Mouse (Mus musculus): ENCODE results near the gene Gas2l1. TPM values are rescaled to one million over a fixed set of nuclear protein-coding genes. Genes with fewer than 3 reads are reported as not detected.
"Not testable (repeated sequence)": the region's sequence is repeated elsewhere in the genome, so short reads cannot be mapped to it uniquely, and the experiment has no call there.

The Gas2l1 gene
- polyA plus RNA-seq, 1 experiment from 2014 or later, result 20.2 TPM

- peaks cover 10% of the 10 kb centered on the region for H3K36me3 ChIP-seq
- H3K4me3 ChIP-seq, result peak overlapping the region; percentile 100
- H3K4me2 ChIP-seq, result peak overlapping the region; percentile 94
- no peaks in the 10 kb centered on the region for H3K9me3 ChIP-seq
- ATAC-seq (ENCODE audit: low FRiP score), result no peak
- H3K27ac ChIP-seq, result no peak overlapping the region
- peaks cover 39% of the 10 kb centered on the region for H3K4me1 ChIP-seq (replicated peaks)
- WGBS, result 73% methylated on average over 8 of the region's 8 CpGs
- peak overlapping the region; percentile 99; the same call in 1 of the 2 replicates for H3K9ac ChIP-seq
- H3K27me3 ChIP-seq, result no peaks in the 10 kb centered on the region
These were observed 31.4 kb upstream of the Gas2l1 start for GRCm38 (mm10) chr11:5096480-5097020.

- no peak overlapping the region for H3K4me3 ChIP-seq
- no peak for ATAC-seq (ENCODE audit: low FRiP score)
- WGBS, result 83% methylated on average over 5 of the region's 5 CpGs
These were observed 30.8 kb upstream of the Gas2l1 start for GRCm38 (mm10) chr11:5095877-5096276.

DNA sequence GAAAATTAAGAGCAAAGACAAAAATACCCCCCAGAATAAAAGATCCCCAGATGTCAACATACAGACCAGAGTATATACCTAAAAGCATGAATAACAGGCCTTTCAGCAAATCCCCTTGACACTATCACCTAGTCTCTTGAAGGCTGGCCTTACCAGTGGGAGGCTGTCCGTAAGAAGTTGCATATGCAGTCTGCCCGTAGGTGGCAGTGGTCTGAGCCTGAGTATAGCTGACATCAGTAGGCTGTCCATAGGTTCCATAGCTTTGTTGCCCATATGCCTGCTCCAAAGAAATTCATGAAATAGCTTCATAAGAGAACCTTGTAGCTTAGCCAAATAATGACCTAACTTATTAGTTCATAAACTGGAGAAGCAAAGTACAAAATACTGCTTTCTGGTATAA, 26.6 kb upstream of the Gas2l1 start:
- Histone ChIP-seq H3K4me3 (no peak overlapping the region), H3K9ac (no peak overlapping the region), H3K4me2 (no peak overlapping the region), H3K36me3 (peaks cover 54% of the 10 kb centered on the region), H3K4me1 (replicated peaks) (peaks cover 13% of the 10 kb centered on the region), H3K27ac (no peak overlapping the region), H3K9me3 (no peaks in the 10 kb centered on the region), H3K27me3 (no peaks in the 10 kb centered on the region)
- WGBS, result 38% methylated on average over 2 of the region's 2 CpGs
- ATAC-seq (ENCODE audit: low FRiP score), result no peak

More at GRCm38 (mm10) chr11:5095877-5096276, 30.8 kb upstream of the Gas2l1 start:
- H3K27ac ChIP-seq, result no peak overlapping the region
- no peaks in the 10 kb centered on the region for H3K9me3 ChIP-seq
- H3K4me2 ChIP-seq, result peak overlapping the region; percentile 2; the same call in 1 of the 2 replicates
- H3K9ac ChIP-seq, result peak overlapping the region; percentile 10; the same call in 1 of the 2 replicates
- peaks cover 33% of the 10 kb centered on the region for H3K4me1 ChIP-seq (replicated peaks)
- H3K36me3 ChIP-seq, result peaks cover 16% of the 10 kb centered on the region
- no peaks in the 10 kb centered on the region for H3K27me3 ChIP-seq

- no peak overlapping the region for H3K9ac ChIP-seq
- no peak overlapping the region for H3K27ac ChIP-seq
- no peaks in the 10 kb centered on the region for H3K9me3 ChIP-seq
- no peaks in the 10 kb centered on the region for H3K4me1 ChIP-seq (replicated peaks)
- no peaks in the 10 kb centered on the region for H3K27me3 ChIP-seq
- H3K4me3 ChIP-seq, result no peak overlapping the region
- no peak for ATAC-seq (ENCODE audit: low FRiP score)
- no peak overlapping the region for H3K4me2 ChIP-seq
- WGBS, result 100% methylated on average over 1 of the region's 1 CpGs
- H3K36me3 ChIP-seq, result peaks cover 79% of the 10 kb centered on the region
These were observed 24.0 kb upstream of the Gas2l1 start for GRCm38 (mm10) chr11:5089147-5089546.

DNA sequence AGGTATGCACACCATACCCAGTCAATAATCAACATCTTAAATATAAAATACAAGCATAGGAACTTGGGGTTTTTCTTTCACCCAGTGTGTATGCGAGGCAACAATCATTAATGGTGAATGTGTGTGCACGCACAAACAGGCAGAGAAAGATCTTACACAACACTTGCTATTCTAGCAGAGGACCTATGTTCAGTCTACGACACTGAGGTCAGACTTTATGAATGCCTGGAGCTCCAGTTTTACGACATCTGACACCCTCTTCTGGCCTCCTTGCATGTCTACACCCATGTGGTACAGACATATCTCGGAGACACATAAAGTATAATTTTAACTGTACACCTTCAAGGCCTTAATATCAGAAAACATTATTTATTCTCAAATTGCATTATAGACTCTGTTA, 11.7 kb upstream of the Gas2l1 start:
- not testable (repeated sequence) for H3K4me1 ChIP-seq (replicated peaks); H3K9me3 ChIP-seq; H3K9ac ChIP-seq; H3K4me2 ChIP-seq; H3K27me3 ChIP-seq; ATAC-seq (ENCODE audit: low FRiP score); H3K27ac ChIP-seq; H3K4me3 ChIP-seq
- 87% methylated on average over 4 of the region's 5 CpGs for WGBS
- peaks cover 80% of the 10 kb centered on the region for H3K36me3 ChIP-seq

DNA sequence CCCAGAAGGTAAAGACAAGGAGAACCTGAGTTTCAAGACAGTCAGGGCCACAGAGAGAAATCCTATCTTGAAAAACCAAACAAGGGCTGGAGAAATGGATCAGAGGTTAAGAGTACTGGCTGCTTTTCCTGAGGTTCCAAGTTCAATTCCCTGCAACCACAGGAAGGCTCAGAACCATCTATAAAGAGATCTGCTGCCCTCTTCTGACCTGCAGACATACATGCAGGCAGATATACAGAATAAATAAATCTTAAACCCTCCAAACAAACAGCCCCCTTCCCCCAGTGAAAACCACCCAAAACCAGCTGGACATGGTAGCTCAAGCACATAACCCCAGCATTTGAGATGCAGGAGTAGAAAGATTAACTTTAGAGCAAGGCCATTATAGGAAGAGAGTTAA, 10.6 kb upstream of the Gas2l1 start:
- Histone ChIP-seq H3K9ac (no peak overlapping the region), H3K27me3 (no peaks in the 10 kb centered on the region), H3K27ac (no peak overlapping the region), H3K4me2 (no peak overlapping the region), H3K36me3 (peaks cover 84% of the 10 kb centered on the region), H3K4me3 (no peak overlapping the region), H3K9me3 (no peaks in the 10 kb centered on the region), H3K4me1 (replicated peaks) (no peaks in the 10 kb centered on the region)
- ATAC-seq (ENCODE audit: low FRiP score), result no peak

- H3K27ac ChIP-seq, result no peak overlapping the region
- ATAC-seq (ENCODE audit: low FRiP score), result no peak
- no peak overlapping the region for H3K9ac ChIP-seq
- no peak overlapping the region for H3K4me3 ChIP-seq
- H3K4me2 ChIP-seq, result no peak overlapping the region
- H3K9me3 ChIP-seq, result no peaks in the 10 kb centered on the region
- WGBS, result 74% methylated on average over 4 of the region's 4 CpGs
- H3K36me3 ChIP-seq, result peaks cover 85% of the 10 kb centered on the region
- H3K4me1 ChIP-seq (replicated peaks), result no peaks in the 10 kb centered on the region
- H3K27me3 ChIP-seq, result no peaks in the 10 kb centered on the region
These were observed 9.8 kb upstream of the Gas2l1 start for GRCm38 (mm10) chr11:5074882-5075281.

- H3K4me3 ChIP-seq, result no peak overlapping the region
- peaks cover 56% of the 10 kb centered on the region for H3K36me3 ChIP-seq
- 80% methylated on average over 9 of the region's 9 CpGs for WGBS
- peaks cover 16% of the 10 kb centered on the region for H3K27me3 ChIP-seq
- peaks cover 16% of the 10 kb centered on the region for H3K4me1 ChIP-seq (replicated peaks)
- H3K9ac ChIP-seq, result no peak overlapping the region
- no peaks in the 10 kb centered on the region for H3K9me3 ChIP-seq
- ATAC-seq (ENCODE audit: low FRiP score), result no peak
- no peak overlapping the region for H3K27ac ChIP-seq
- no peak overlapping the region for H3K4me2 ChIP-seq
These were observed 3.2 kb upstream of the Gas2l1 start for GRCm38 (mm10) chr11:5068126-5068971.

GRCm38 (mm10) chr11:5067063-5067462, 1.9 kb upstream of the Gas2l1 start:
- peaks cover 29% of the 10 kb centered on the region for H3K27me3 ChIP-seq
- no peak overlapping the region for H3K4me2 ChIP-seq
- H3K36me3 ChIP-seq, result peaks cover 43% of the 10 kb centered on the region
- ATAC-seq (ENCODE audit: low FRiP score), result no peak
- H3K9me3 ChIP-seq, result no peaks in the 10 kb centered on the region
- no peak overlapping the region for H3K4me3 ChIP-seq
- no peak overlapping the region for H3K9ac ChIP-seq
- H3K27ac ChIP-seq, result no peak overlapping the region
- peaks cover 28% of the 10 kb centered on the region for H3K4me1 ChIP-seq (replicated peaks)

- Histone ChIP-seq H3K4me2 (peak overlapping the region; percentile 91), H3K9ac (peak overlapping the region; percentile 87), H3K4me1 (replicated peaks) (peaks cover 46% of the 10 kb centered on the region), H3K9me3 (no peaks in the 10 kb centered on the region), H3K27me3 (peaks cover 54% of the 10 kb centered on the region), H3K27ac (0 out of 2 replicates have a peak overlapping the region, but pooled peaks have one; percentile 23), H3K4me3 (peak overlapping the region; percentile 72), H3K36me3 (peaks cover 26% of the 10 kb centered on the region)
- WGBS, result 14% methylated on average over 36 of the region's 38 CpGs
- ATAC-seq (ENCODE audit: low FRiP score), result peak; percentile 1; the same call in 1 of the 2 replicates
These were observed 658 bp downstream of the Gas2l1 start for GRCm38 (mm10) chr11:5064282-5065055.

DNA sequence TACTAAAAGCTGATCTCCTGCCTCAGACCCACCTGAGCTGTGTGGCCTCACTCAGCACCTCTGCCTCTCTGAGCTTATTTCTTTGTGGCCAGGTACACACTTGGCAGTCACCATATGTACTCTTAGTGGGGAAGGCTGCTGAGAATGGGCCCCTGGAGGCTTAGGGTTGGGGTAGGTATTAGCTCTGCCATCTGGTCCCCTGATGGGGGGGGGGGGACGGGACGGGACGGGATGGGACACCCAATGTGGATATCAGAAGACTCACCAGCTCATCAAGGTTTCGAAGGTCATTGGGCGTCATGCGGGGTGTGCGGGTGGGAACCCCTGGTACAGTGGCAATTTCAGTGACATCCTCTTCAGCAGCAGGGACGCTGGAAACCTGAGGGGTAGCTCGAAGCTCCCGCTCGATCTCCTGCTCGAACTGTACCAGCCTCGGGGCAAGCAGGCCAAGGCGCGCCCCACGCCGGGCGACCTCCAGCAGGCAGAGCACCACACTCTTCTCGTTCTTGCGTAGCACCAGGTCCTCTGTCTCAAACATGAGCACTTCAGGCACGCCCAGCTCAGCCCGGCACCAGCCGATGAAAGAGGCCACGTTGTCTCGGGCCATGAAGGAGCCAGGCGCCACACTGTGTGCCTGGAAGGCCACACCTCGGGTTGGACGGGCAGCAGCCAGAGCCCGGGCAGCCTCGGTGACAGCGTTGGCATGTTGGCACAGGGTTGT, 1.4 kb downstream of the Gas2l1 start:
- H3K27me3 ChIP-seq, result peaks cover 62% of the 10 kb centered on the region
- peak overlapping the region; percentile 91 for H3K4me2 ChIP-seq
- 55% methylated on average over 31 of the region's 31 CpGs for WGBS
- peak overlapping the region; percentile 72 for H3K4me3 ChIP-seq
- peaks cover 47% of the 10 kb centered on the region for H3K4me1 ChIP-seq (replicated peaks)
- H3K27ac ChIP-seq, result no peak overlapping the region
- no peaks in the 10 kb centered on the region for H3K9me3 ChIP-seq
- H3K36me3 ChIP-seq, result peaks cover 19% of the 10 kb centered on the region
- ATAC-seq (ENCODE audit: low FRiP score), result no peak
- peak overlapping the region; percentile 87 for H3K9ac ChIP-seq
